Mouse (Mus musculus): ENCODE measurements around the gene Lrguk.
A peak's percentile ranks its signal among the peaks of the same experiment; 100 is the strongest.

Lrguk gene

GRCm38 (mm10) chr6:34028933-34029745 lies at the start of gene Lrguk:
Gene Lrguk (plus strand): TSS chr6:34029448.
- peak; percentile 88 for DNase-seq

GRCm38 (mm10) chr6:33982709-33983108 lies 46.5 kb upstream of the Lrguk start:
- DNase-seq: peak in 1 of 2 experiments; percentile 4

GRCm38 (mm10) chr6:33987132-33987531 lies 42.1 kb upstream of the Lrguk start:
- DNase-seq: no peak

GRCm38 (mm10) chr6:33992213-33993034 lies 36.8 kb upstream of the Lrguk start:
- no peak for DNase-seq

- DNase-seq: no peak
These were observed 35.4 kb upstream of the Lrguk start for GRCm38 (mm10) chr6:33993842-33994241.

- no peak for DNase-seq
These were observed 30.7 kb upstream of the Lrguk start for GRCm38 (mm10) chr6:33998590-33998989.

GRCm38 (mm10) chr6:33999530-33999929 lies 29.7 kb upstream of the Lrguk start:
- no peak for DNase-seq

GRCm38 (mm10) chr6:34000644-34001043 lies 28.6 kb upstream of the Lrguk start:
- DNase-seq: peak; percentile 7 to 13

- no peak for DNase-seq
These were observed 26.2 kb upstream of the Lrguk start for GRCm38 (mm10) chr6:34003033-34003432.

GRCm38 (mm10) chr6:34013469-34013868 lies 15.8 kb upstream of the Lrguk start:
- DNase-seq: no peak

GRCm38 (mm10) chr6:34029746-34030027 lies 439 bp downstream of the Lrguk start:
- no peak for DNase-seq

- DNase-seq: no peak
These were observed 4.8 kb downstream of the Lrguk start for GRCm38 (mm10) chr6:34034096-34034495.

GRCm38 (mm10) chr6:34034577-34035461 lies 5.6 kb downstream of the Lrguk start:
- DNase-seq: no peak

GRCm38 (mm10) chr6:34040624-34041235 lies 11.5 kb downstream of the Lrguk start:
- peak; percentile 82 to 83 for DNase-seq

GRCm38 (mm10) chr6:34041589-34042280 lies 12.5 kb downstream of the Lrguk start:
- no peak for DNase-seq

- no peak for DNase-seq
These were observed 15.1 kb downstream of the Lrguk start for GRCm38 (mm10) chr6:34044228-34044811.

- DNase-seq: no peak
These were observed 15.7 kb downstream of the Lrguk start for GRCm38 (mm10) chr6:34044846-34045540.

- no peak for DNase-seq
These were observed 17.4 kb downstream of the Lrguk start for GRCm38 (mm10) chr6:34046551-34047186.

GRCm38 (mm10) chr6:34049433-34049832 lies 20.2 kb downstream of the Lrguk start:
- no peak for DNase-seq

- DNase-seq: no peak
These were observed 30.5 kb downstream of the Lrguk start for GRCm38 (mm10) chr6:34059741-34060140.

All from B cell, adult 2 months (primary cell).